Mouse (Mus musculus): ENCODE results near the gene Ddx52.

GRCm38 (mm10) chr11:83999411-83999915 is 57.6 kb downstream of the Ddx52 start:
- TF ChIP-seq CTCF (IDR thresholded peaks at IDR 0.05; ENCODE audit: control insufficient read depth, insufficient read depth, low read length) (no peak), POLR2A (IDR thresholded peaks at IDR 0.05; ENCODE audit: borderline replicate concordance, control insufficient read depth, low read depth, low read length) (no peak)

All from bone marrow, adult 2 months (tissue).